Mouse (Mus musculus) spleen, adult 2 months (tissue): ENCODE data around the gene Klkb1.

Experiments used
- CTCF ChIP-seq: fragments of 200-500 bp; IDR thresholded peaks from 2 replicates; pipeline ENCODE4 v1.5.1; 2011; ENCODE audit warnings: mild to moderate bottlenecking, inconsistent platforms; ENCODE audit not compliant: insufficient read depth, insufficient read length, insufficient replicate concordance; ENCODE audit errors: extremely low read depth
- POLR2A ChIP-seq: fragments of 200-500 bp; IDR thresholded peaks from 2 replicates; pipeline ENCODE4 v1.6.1; 2011; ENCODE audit warnings: low read depth, low read length, inconsistent platforms

- TF ChIP-seq CTCF: no peak
- TF ChIP-seq POLR2A: no peak
These were observed 26.2 kb downstream of the Klkb1 start for GRCm38 (mm10) chr8:45268485-45268884.
